Mouse (Mus musculus) bone marrow macrophage, adult 2 months (primary cell): ENCODE measurements around the gene Pkdcc.

Source experiments
- CTCF ChIP-seq: IDR thresholded peaks from 2 replicates; pipeline ENCODE4 v1.5.1; 2012; ENCODE audit warnings: low read depth, mild to moderate bottlenecking, low read length, moderate library complexity
- POLR2A ChIP-seq: IDR thresholded peaks from 2 replicates; pipeline ENCODE4 v1.6.1; 2012; ENCODE audit warnings: mild to moderate bottlenecking, low read depth, low read length, borderline replicate concordance

GRCm38 (mm10) chr17:83213228-83213915 lies 1.7 kb upstream of the Pkdcc start:
- TF ChIP-seq CTCF (no peak), POLR2A (no peak)
